Mouse (Mus musculus) frontal cortex, postnatal 10 days (tissue): Measurements from ENCODE around the gene Gm8113.
"Not testable (repeated sequence)": the region's sequence is repeated elsewhere in the genome, so short reads cannot be mapped to it uniquely, and the experiment has no call there.

Experiments used
- DNase-seq, 2 experiments: peaks; one replicate each; pipeline ENCODE4 v3.0.0; 2022; ENCODE audit warnings: low spot score in 2 of 2, mixed read lengths in 1 of 2

Gene Gm8113

DNA sequence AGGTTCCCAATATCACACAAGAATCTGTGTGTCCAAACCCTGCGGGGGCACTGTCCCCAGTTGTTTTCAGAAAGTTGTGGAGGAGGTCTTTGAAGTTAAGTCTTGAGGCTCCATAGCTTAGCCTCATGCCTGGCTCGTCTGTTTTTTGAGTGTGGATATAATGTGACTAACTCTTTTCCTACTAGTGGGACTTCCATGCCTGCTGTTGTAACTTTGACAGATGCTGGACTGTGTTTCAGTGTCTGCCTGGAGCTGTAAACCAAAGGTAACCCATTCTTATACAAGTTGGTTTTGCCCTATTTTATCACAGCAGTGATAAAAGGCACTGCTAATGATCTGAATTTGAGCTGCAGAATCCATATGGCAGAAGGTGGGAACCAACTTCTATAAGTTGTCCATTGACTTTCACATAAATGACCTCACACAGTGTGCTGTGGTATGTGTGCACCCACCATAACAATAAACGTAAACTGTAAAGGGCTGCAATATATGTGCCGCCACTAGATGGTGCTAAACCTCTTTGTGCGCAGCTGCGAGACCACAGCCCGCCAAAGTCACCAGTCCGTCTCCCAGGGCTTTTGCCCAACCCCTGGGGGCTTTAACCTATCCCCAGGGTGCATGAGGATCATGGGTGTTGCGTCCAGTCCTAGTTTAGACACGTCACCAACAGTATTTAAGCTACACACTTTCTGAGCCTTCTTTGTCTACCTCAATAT is at the start of gene Gm8113:
Gm8113 (plus strand) TSS at position 703 of the 716 bp plus-strand sequence.
- DNase-seq = peak; percentile 13 to 40

GRCm38 (mm10) chr14:43875417-43875816 is 49.8 kb upstream of the Gm8113 start, which contains the start of gene Ear1:
TSS of gene Ear1 (minus strand) at chr14:43875517.
- not testable (repeated sequence) for DNase-seq

DNA sequence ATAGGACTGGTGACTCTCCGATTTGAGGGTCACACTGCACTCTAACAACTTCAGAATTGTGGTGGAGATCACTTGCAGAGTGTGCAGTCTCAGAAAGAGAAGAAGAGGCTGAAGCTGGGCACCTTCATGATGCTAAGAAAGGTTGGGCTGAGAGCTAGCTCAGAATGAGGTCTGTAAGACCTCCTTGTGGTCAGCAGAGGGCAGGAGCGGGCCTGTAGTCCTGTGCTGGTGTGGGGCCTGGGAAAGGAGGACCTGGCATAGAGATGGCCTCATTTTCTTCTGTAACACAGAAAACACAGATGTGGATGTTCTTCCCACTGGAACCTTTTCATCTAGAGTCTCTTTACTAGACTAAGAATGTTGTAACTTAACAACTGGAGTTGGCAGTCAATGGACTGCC is 47.4 kb upstream of the Gm8113 start:
- not testable (repeated sequence) for DNase-seq

DNA sequence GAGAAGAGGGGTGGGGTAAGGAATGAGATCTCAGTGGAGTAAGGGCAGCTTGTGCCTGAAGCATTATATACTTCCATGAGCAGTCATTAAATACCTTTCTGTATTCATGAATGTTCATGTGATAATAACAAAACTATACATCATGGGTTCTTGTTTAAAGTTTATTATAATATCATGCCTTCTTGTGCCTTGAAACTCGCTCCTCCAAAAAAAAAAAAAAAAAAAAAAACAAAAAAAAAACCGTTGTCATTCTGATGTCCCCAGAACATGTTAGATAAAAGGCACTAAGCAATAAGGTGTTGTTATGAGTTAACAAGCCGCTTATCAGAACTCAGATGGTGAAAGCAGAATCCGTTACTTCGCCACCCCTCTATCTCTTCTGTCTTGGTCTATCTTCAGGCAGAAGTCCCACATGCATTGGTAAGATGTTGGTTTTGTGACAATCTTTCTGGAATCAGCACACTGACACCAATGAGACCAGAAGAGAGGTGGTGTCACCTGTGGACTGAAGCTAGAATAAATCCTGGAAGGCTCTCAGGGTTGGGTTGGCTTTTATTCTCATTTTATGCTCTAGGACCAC is 45.1 kb upstream of the Gm8113 start:
- not testable (repeated sequence) for DNase-seq

DNA sequence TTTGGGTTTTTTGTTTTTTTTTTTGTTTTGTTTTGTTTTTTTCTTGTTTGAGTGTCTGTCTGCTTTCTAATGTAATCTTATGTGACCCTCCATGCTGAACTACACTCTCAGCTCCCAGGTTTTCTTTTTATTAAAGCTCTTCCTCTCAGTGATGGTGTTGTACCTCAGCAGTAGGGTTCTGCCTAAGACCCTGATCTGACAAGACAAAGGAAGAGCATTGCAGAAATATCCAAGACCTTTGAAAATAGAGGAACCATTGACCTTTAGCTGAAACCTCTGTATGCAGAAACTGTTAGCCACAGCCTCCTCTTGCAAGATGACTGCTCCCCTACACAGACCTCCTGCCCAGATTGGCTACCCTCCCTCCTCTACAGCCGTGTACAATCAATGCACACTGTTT is 39.0 kb upstream of the Gm8113 start:
- DNase-seq = not testable (repeated sequence)

GRCm38 (mm10) chr14:43891288-43891687 is 33.9 kb upstream of the Gm8113 start:
- DNase-seq = not testable (repeated sequence)

DNA sequence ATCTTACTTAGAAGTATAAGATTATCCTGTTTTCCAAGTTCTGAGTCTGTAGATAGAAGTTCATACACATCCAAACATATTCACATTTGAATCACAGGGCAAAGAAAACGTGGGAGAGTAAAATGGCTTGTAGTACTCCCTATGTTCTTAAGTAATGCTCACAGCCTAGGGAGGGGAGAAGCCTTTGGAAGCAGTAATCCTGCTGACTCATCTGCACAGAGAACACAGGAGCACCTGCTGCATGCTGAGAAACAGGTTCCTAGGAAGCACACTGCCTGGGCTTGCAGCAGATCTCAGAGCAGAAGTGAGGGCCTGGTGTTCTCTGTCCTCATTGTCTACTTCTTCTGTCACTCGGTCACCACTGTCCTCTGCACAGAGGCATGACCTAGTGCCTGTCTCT is 29.8 kb upstream of the Gm8113 start:
- DNase-seq = not testable (repeated sequence)

DNA sequence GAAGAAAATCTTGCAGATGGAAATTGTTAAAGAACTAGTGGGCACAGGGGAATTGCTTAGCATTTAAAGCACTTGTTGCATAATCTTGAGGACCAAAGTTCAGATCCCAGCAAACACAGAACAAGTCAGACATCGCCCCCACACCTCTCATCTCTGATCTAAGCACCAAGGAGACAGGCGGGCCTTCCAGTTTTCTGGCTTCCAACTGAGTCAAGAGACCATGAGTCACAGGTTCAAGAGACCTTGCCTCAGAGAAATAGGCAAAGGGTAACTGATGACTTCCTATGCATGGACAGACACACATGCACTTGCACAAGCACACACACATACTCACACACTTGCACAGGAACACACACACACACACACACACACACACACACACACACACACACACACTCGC is 26.6 kb upstream of the Gm8113 start:
- not testable (repeated sequence) for DNase-seq

DNA sequence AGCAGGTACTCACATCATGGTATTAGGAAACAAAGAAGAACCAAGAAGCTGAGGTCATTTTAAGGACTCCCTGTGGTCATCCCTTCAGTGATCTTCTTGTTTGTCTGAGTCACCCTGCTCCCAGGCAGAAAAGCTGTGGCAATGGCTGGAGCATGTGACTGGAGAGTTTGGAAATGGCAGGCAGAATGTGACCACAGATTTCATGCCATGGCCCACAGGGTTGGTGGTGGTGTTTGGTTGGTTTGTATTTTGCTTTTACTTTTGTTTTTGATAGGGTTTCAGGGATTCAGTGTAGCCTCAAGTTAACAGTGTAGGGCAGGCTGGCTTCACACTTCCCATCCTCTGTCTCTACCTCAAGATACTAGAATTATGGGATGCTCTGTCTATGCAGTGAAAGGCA is 7.0 kb upstream of the Gm8113 start:
- DNase-seq = not testable (repeated sequence)

DNA sequence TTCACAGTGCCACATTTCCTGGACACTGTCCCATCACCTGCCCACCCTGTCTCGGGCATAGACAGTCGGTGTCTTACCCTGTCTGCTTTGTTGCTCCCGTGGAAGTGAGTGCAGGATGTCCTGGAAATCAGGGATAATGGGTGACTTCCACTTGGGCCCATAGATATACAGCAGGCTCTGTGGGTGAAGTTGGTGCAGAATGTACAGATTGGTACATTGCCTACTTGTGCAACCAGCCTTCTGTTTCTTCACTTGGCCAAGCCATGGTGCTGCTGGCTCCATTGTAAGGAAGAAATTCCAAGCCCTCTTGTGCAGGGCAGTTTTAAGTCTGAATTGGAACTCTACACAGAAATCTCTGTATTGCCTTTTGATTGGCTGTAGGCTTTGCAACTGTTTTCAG is 1.7 kb upstream of the Gm8113 start, which contains the start of gene Ear10:
Ear10 (minus strand) TSS at position 101 of the 400 bp plus-strand sequence.
- not testable (repeated sequence) for DNase-seq

DNA sequence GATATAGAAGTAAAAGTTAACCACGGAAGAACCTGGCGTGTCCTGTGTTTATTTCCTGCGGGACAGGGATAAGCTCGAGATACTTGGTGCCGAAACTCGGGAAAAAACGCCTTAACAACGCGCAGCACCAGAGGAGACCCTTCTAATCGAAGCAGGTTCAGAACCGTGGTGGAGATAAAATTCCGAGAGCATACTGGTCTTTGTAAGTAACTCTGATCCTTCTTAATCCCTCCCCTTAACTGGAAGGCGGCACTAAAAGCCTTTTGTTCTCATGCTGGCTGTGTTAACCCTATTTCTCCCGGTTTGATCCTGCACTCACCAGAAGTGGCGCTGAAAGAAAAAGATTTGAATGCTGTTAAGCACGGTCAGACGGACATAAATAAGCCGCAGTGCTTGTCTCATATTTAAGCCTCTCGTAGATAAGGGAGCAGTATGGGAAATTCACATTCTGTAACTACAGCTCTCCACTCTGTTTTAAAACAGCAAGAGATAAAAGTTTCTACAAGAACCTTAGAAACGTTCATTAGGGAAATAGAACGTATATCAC is 287 bp downstream of the Gm8113 start:
- not testable (repeated sequence) for DNase-seq

DNA sequence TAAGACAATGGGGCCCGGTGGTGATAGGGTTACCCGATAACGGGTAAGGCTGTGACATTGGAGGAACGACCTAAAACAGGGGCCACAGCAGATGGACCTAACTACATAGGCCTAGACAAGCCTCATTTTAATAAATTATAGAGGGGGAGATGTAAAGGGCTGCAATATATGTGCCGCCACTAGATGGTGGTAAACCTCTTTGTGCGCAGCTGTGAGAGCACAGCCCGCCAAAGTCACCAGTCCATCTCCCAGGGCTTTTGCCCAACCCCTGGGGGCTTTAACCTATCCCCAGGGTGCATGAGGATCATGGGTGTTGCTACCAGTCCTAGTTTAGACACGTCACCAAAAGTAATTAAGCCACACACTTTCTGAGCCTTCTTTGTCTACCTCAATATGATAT is 7.8 kb downstream of the Gm8113 start:
- peak; percentile 2 to 19 for DNase-seq

GRCm38 (mm10) chr14:43933399-43933798 is 8.2 kb downstream of the Gm8113 start:
- not testable (repeated sequence) for DNase-seq

DNA sequence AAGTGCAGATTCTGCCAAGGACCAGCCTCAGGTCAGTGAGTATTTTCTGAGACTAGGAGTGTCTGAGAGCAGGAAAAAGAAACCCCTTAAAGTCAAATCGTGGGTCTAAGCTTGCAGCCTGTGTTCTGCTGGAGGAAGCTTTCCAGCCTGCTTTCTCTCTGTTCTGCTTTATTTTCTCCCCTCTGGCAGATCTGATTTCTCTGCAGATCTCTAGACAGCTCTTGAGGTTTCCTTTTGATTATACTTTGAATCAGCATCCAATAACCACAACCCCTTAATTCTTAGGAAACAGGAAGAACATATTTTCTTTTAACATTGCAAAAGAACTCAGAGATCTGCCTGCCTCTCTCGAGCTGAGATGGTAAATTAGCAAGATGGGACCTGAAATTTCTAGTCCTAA is 28.2 kb downstream of the Gm8113 start:
- not testable (repeated sequence) for DNase-seq

GRCm38 (mm10) chr14:43955074-43955473 is 29.9 kb downstream of the Gm8113 start:
- DNase-seq = not testable (repeated sequence)

DNA sequence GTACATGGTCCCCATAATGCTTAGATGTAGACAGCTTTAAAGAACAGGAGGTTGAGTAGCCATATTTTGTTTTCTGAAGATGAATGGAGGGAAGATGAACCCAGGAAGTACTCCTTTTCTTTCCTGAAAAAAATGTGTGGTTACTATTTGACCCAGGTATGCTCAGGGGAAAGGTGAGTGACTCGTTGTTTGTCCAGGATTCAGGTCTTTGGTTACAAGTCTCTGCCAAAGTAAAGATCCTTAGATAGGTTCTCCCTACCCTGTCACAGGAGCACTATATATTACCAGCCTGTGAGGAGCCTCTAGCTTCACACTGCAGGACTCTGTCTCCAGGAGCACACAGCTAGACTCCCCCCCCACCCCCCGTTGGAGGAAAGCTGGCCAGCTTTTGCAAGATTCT is 31.6 kb downstream of the Gm8113 start, which contains the start of gene Ang5:
Ang5 (plus strand) TSS at position 301 of the 400 bp plus-strand sequence.
- DNase-seq = not testable (repeated sequence)
